Mouse (Mus musculus) layer of hippocampus, adult 9-11 months (tissue): ENCODE data around the gene Rfx4.
A peak's percentile ranks its signal among the peaks of the same experiment; 100 is the strongest.

Experiments used
- DNase-seq: peaks from one replicate; pipeline ENCODE4 v3.0.0; 2022

Gene Rfx4

GRCm38 (mm10) chr10:84815676-84816436, 60.0 kb downstream of the Rfx4 start:
- DNase-seq, result no peak

GRCm38 (mm10) chr10:84817086-84817869, 61.4 kb downstream of the Rfx4 start:
- DNase-seq, result no peak

GRCm38 (mm10) chr10:84819669-84820068, 63.8 kb downstream of the Rfx4 start:
- peak; percentile 22 for DNase-seq

- DNase-seq, result no peak
These were observed 64.4 kb downstream of the Rfx4 start for GRCm38 (mm10) chr10:84820230-84820629.

- DNase-seq, result no peak
These were observed 66.9 kb downstream of the Rfx4 start for GRCm38 (mm10) chr10:84822741-84823151.

- DNase-seq, result no peak
These were observed 67.8 kb downstream of the Rfx4 start for GRCm38 (mm10) chr10:84823621-84824020.

GRCm38 (mm10) chr10:84829009-84829408, 73.1 kb downstream of the Rfx4 start:
- DNase-seq, result no peak

GRCm38 (mm10) chr10:84835596-84835995, 79.7 kb downstream of the Rfx4 start:
- no peak for DNase-seq

GRCm38 (mm10) chr10:84836104-84836503, 80.2 kb downstream of the Rfx4 start:
- peak; percentile 8 for DNase-seq

GRCm38 (mm10) chr10:84837355-84837754, 81.5 kb downstream of the Rfx4 start:
- DNase-seq, result no peak

GRCm38 (mm10) chr10:84838850-84839473, 83.1 kb downstream of the Rfx4 start:
- DNase-seq, result no peak

- DNase-seq, result no peak
These were observed 90.8 kb downstream of the Rfx4 start for GRCm38 (mm10) chr10:84846638-84847037.

- DNase-seq, result peak; percentile 81
These were observed 96.4 kb downstream of the Rfx4 start for GRCm38 (mm10) chr10:84851981-84852979.

- DNase-seq, result no peak
These were observed 98.2 kb downstream of the Rfx4 start for GRCm38 (mm10) chr10:84854059-84854458.

- no peak for DNase-seq
These were observed 99.6 kb downstream of the Rfx4 start for GRCm38 (mm10) chr10:84855466-84855865.

GRCm38 (mm10) chr10:84858371-84858770, 102.5 kb downstream of the Rfx4 start:
- DNase-seq, result no peak

- DNase-seq, result no peak
These were observed 103.1 kb downstream of the Rfx4 start for GRCm38 (mm10) chr10:84858806-84859496.

GRCm38 (mm10) chr10:84859556-84860380, 103.9 kb downstream of the Rfx4 start:
- DNase-seq, result no peak

- DNase-seq, result no peak
These were observed 107.6 kb downstream of the Rfx4 start for GRCm38 (mm10) chr10:84863488-84863887.

- DNase-seq, result no peak
These were observed 111.7 kb downstream of the Rfx4 start for GRCm38 (mm10) chr10:84867577-84867976.

GRCm38 (mm10) chr10:84871285-84871684, 115.4 kb downstream of the Rfx4 start:
- DNase-seq, result no peak
